Mouse (Mus musculus) forebrain, embryonic 13.5 days (tissue): ENCODE measurements around the gene Foxj1. TPM values are rescaled to one million over a fixed set of nuclear protein-coding genes. Genes with fewer than 3 reads are reported as not detected.
"Not testable (repeated sequence)": the region's sequence is repeated elsewhere in the genome, so short reads cannot be mapped to it uniquely, and the experiment has no call there.

Source experiments
- ATAC-seq: fragments of 200-750 bp; cut with Nextera tagmentation; 2 replicates; pipeline ENCODE4 v1.8.0; 2017
- H3K27ac ChIP-seq: fragments of 300-500 bp; sonication (generic); 2 replicates; pipeline ENCODE4 v1.5.1; 2015; ENCODE audit warnings: inconsistent platforms, mild to moderate bottlenecking, moderate library complexity
- H3K27me3 ChIP-seq: fragments of 300-500 bp; sonication (generic); 2 replicates; pipeline ENCODE4 v1.6.1; 2015; ENCODE audit warnings: mild to moderate bottlenecking, inconsistent platforms
- H3K36me3 ChIP-seq: fragments of 300-500 bp; sonication (generic); 2 replicates; pipeline ENCODE4 v1.6.1; 2015; ENCODE audit warnings: mild to moderate bottlenecking, inconsistent platforms; ENCODE audit not compliant: poor library complexity, severe bottlenecking
- H3K4me1 ChIP-seq: fragments of 300-500 bp; sonication (generic); 2 replicates; pipeline ENCODE4 v1.6.1; 2015; ENCODE audit warnings: inconsistent platforms
- H3K4me2 ChIP-seq: fragments of 300-500 bp; sonication (generic); 2 replicates; pipeline ENCODE4 v1.6.1; 2015; ENCODE audit warnings: inconsistent platforms, mild to moderate bottlenecking, moderate library complexity
- H3K4me3 ChIP-seq: fragments of 300-500 bp; sonication (generic); 2 replicates; pipeline ENCODE4 v1.5.1; 2015; ENCODE audit warnings: mild to moderate bottlenecking, inconsistent platforms
- H3K9ac ChIP-seq: fragments of 300-500 bp; sonication (generic); 2 replicates; pipeline ENCODE4 v1.6.1; 2015; ENCODE audit warnings: mild to moderate bottlenecking, inconsistent platforms
- H3K9me3 ChIP-seq: fragments of 300-500 bp; sonication (generic); replicated peaks from 2 replicates; pipeline ENCODE4 v1.6.1; 2016; ENCODE audit warnings: inconsistent platforms
- WGBS: fragments of 180-500 bp; shearing (Covaris S2); methylation state at CpG from one replicate; pipeline ENCODE4 v1.1.7; 2015; 5-methylcytosine and 5-hydroxymethylcytosine counted together
- polyA plus RNA-seq: library from polyadenylated mRNA; unstranded; fragments of >200 nt; fragmentation: Nextera tagmentation; extraction: Ambion mirVana; gene quantifications from 2 replicates; pipeline ENCODE4 v1.2.1, GENCODE M21; 2015

Foxj1 gene
- polyA plus RNA-seq, 1 experiment from 2014 or later, result 8.1 TPM

DNA sequence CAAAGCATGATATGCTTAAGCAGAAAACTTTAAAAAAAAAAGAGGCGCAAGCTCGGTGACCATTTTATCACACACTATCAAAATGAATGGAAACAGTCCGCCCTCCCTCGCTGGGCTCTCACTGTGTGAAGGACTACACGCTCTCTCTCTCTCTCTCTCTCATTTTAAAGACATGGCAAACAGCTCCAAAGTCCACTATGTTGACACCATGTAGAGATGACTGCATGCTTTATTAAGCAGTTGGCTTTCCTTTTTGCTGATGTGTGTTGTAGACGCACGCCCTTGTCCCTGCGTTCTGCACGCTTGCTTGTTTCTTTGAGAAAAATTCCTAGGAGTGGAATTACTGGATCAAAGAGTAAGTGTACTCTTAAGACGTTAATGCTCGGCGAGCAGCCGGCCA lies 30.2 kb upstream of the Foxj1 start:
- H3K9ac ChIP-seq, result no peak overlapping the region
- H3K27me3 ChIP-seq, result no peaks in the 10 kb centered on the region
- ATAC-seq, result no peak
- no peak overlapping the region for H3K4me2 ChIP-seq
- 37% methylated on average over 13 of the region's 13 CpGs for WGBS
- H3K9me3 ChIP-seq, result no peaks in the 10 kb centered on the region
- H3K4me1 ChIP-seq, result 0 out of 2 replicates have a peak, but pooled peaks cover 4% of the 10 kb centered on the region
- H3K36me3 ChIP-seq, result peaks cover 19% of the 10 kb centered on the region
- H3K27ac ChIP-seq, result no peak overlapping the region
- H3K4me3 ChIP-seq, result no peak overlapping the region

DNA sequence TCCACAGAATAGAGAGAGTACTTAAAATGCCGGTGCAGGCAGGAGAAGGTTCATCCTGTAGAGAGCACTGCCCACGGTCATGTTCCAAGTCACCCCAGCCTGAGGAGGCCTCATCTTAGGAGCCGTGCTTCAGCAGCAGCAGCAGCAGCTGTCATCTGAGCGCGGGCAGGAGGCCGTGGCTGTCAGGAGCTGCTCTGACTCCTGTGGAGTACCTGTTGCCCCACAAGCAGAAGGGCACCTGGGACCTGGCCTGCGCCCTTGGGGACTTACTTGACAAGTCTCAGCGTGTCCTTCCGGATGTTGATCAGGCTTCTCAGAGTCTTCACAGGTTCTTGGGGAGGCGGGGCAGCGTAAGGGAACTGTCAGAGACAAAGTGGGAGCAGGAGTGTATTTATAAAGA lies 26.8 kb upstream of the Foxj1 start:
- Histone ChIP-seq H3K4me3 (no peak overlapping the region), H3K4me2 (no peak overlapping the region), H3K36me3 (peaks cover 49% of the 10 kb centered on the region), H3K9ac (no peak overlapping the region), H3K4me1 (0 out of 2 replicates have a peak, but pooled peaks cover 8% of the 10 kb centered on the region), H3K27ac (no peak overlapping the region), H3K9me3 (no peaks in the 10 kb centered on the region), H3K27me3 (no peaks in the 10 kb centered on the region)
- ATAC-seq, result no peak
- 80% methylated on average over 11 of the region's 11 CpGs for WGBS

DNA sequence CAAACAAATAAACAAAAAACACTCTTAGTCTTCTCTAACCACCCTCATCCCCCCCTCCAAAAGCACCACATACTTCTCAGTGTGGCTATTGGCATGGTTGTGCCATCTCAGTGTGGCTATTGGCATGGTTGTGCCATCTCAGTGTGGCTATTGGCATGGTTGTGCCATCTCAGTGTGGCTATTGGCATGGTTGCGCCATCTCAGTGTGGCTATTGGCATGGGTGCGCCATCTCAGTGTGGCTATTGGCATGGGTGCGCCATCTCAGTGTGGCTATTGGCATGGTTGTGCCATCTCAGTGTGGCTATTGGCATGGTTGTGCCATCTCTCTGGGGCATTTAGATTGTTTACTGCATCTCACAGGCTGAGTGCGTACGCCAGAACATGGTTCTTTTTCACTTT lies 25.7 kb upstream of the Foxj1 start:
- not testable (repeated sequence) for H3K4me3 ChIP-seq, H3K27ac ChIP-seq, H3K9ac ChIP-seq, H3K4me2 ChIP-seq, H3K9me3 ChIP-seq, H3K27me3 ChIP-seq, ATAC-seq, H3K4me1 ChIP-seq
- 97% methylated on average over 5 of the region's 5 CpGs for WGBS
- H3K36me3 ChIP-seq, result peaks cover 58% of the 10 kb centered on the region

DNA sequence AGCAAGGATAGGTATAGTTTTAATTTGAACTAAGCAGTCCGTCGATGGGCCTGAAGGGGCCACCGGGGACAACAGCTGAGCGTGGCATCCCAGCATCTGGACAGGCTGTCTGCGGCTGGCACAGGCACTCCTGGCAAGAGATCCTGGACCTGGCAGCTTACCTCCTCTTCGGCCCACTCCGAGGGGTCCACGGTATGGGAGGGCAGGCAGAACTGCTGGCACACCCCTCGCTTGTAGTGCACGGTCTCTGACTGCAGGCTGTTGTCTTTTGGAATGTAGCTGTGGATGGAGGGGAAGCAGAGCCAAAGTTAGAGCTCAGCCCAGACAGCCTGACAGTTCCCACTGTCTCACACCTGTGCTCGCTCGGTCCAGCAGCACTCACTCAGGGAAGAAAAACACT lies 24.5 kb upstream of the Foxj1 start:
- Histone ChIP-seq H3K27me3 (no peaks in the 10 kb centered on the region), H3K4me3 (no peak overlapping the region), H3K4me1 (0 out of 2 replicates have a peak, but pooled peaks cover 3% of the 10 kb centered on the region), H3K9me3 (peaks cover 5% of the 10 kb centered on the region; the same call in 1 of the 2 replicates), H3K36me3 (peaks cover 70% of the 10 kb centered on the region), H3K4me2 (no peak overlapping the region), H3K27ac (0 out of 2 replicates have a peak overlapping the region, but pooled peaks have one; percentile 19), H3K9ac (no peak overlapping the region)
- no peak for ATAC-seq
- WGBS, result 86% methylated on average over 12 of the region's 12 CpGs

DNA sequence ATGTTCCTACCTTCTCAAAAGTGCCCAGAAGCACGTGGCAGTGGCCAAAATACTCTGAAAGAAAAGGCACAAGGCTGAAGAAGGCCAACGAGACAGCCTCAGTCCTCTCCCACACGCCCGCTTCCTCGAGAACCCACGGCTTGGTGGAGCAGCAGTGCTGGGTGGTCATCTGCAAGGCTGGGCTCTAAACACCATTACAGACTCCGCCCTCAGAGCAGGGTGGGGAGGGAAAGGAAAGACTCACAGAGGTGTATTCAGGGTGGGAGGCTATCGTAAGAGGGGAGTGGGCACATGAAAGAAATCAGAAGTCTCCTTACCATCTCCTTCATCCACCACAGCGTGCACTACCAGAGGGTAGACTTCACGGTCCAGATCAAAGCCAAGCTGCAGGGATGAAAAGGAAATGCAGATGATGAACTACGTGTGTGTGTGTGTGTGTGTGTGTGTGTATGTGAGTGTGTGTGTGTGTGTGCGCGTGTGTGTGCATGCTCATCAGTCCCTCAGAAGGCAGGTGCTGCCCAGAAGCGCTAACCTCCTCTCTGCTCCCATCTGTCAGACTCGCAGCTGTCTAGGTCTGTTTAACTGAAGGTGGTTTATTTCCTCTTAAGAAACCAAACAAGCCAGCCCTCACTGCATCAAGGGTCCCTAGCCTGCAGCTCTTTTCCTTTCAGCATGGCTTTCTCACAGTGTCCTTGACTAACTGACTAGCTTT lies 23.9 kb upstream of the Foxj1 start:
- no peak overlapping the region for H3K9ac ChIP-seq
- no peak overlapping the region for H3K4me3 ChIP-seq
- no peak for ATAC-seq
- H3K36me3 ChIP-seq, result peaks cover 76% of the 10 kb centered on the region
- H3K9me3 ChIP-seq, result peaks cover 5% of the 10 kb centered on the region; the same call in 1 of the 2 replicates
- 74% methylated on average over 15 of the region's 15 CpGs for WGBS
- H3K4me2 ChIP-seq, result no peak overlapping the region
- H3K27ac ChIP-seq, result no peak overlapping the region
- H3K4me1 ChIP-seq, result 0 out of 2 replicates have a peak, but pooled peaks cover 3% of the 10 kb centered on the region
- H3K27me3 ChIP-seq, result no peaks in the 10 kb centered on the region

DNA sequence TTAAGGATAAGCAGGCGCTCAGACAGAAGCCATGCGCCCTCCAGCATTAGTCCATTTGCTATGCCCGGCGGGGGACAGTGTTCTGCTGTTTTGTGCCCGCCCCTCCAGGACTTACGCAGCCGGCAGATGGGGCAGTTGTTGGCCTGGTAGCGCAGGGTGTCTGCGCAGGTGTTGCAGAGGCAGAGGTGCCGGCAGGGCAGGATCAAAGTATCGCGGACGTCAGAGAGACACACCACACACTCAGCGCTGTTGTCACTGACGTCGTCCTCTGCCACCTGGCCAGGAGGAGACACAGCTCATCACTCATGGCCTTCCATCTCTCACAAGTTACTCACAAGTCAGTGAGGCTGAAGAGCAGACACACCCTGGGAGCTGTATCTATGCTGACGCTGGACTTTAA lies 19.3 kb upstream of the Foxj1 start:
- WGBS, result 48% methylated on average over 17 of the region's 17 CpGs
- Histone ChIP-seq H3K36me3 (peaks cover 84% of the 10 kb centered on the region), H3K9ac (no peak overlapping the region), H3K4me3 (no peak overlapping the region), H3K27ac (no peak overlapping the region), H3K27me3 (no peaks in the 10 kb centered on the region), H3K4me1 (0 out of 2 replicates have a peak, but pooled peaks cover under 1% of the 10 kb centered on the region), H3K9me3 (peaks cover 5% of the 10 kb centered on the region; the same call in 1 of the 2 replicates), H3K4me2 (no peak overlapping the region)
- no peak for ATAC-seq

DNA sequence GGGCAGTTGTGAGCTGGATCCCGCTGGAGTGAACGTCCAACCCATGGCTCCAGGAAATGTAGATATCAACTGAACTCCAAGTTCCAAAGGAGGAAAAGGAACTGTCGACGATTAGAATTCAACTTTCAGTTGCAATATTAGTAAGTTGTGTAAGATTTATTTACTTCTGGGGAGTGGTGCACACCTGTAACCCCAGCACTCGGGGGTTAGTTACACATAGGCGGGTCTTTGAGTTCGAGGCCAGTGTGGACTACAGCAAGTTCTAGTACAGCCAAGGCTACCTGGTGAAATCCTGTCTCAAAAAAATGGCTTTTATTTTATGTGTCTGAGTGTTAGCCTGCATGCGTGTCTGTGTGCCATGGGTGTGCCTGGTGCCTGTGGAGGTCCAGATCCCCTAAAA lies 18.3 kb upstream of the Foxj1 start:
- no peak overlapping the region for H3K4me3 ChIP-seq

DNA sequence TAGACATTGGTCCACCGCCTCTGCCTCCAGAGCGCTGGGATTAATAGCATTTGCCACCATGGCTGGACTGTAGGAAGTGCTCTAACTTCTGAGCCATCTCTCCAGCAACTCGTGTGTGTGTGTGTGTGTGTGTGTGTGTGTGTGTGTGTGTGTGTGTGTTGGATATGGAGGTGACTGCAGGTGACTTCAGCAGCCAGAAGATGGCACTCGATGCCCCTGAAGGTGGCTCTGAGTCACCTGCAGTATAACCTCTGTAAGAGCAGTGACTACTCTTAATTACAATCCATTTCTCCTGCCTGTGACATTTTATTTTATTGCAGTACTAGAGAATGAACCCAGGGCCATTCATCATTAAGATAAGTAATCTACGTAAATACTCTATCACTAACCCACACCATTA lies 16.1 kb upstream of the Foxj1 start:
- 88% methylated on average over 5 of the region's 5 CpGs for WGBS

More for the DNA sequence above, 18.3 kb upstream of the Foxj1 start:
- peaks cover 84% of the 10 kb centered on the region for H3K36me3 ChIP-seq
- H3K4me2 ChIP-seq, result no peak overlapping the region
- H3K27ac ChIP-seq, result no peak overlapping the region
- no peaks in the 10 kb centered on the region for H3K4me1 ChIP-seq
- no peak for ATAC-seq
- H3K27me3 ChIP-seq, result no peaks in the 10 kb centered on the region
- 95% methylated on average over 8 of the region's 8 CpGs for WGBS
- peaks cover 5% of the 10 kb centered on the region; the same call in 1 of the 2 replicates for H3K9me3 ChIP-seq
- no peak overlapping the region for H3K9ac ChIP-seq

DNA sequence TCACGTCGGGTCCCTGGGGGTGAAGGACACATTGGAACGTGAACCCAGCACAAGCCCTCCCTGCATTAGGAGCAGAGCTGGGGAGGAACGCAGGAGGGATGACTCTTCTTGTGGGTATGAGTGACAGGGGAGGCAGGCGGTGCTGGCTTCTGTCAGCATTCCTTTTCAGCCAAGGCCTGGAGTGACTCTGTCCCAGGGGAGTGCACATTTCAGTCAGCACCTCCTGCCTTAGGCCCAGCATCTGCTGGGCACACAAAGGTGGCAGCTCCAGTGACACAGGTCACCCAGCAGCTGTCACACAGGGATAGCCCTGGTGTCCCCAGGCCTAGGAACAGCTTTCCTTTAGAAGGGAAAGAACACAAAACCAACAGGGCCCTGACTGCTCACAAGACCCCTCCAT lies 12.8 kb upstream of the Foxj1 start:
- no peak overlapping the region for H3K27ac ChIP-seq
- peaks cover 85% of the 10 kb centered on the region for H3K36me3 ChIP-seq
- H3K9me3 ChIP-seq, result no peaks in the 10 kb centered on the region
- 85% methylated on average over 5 of the region's 5 CpGs for WGBS
- H3K4me1 ChIP-seq, result no peaks in the 10 kb centered on the region
- no peak overlapping the region for H3K4me3 ChIP-seq
- no peak overlapping the region for H3K4me2 ChIP-seq
- 0 out of 2 replicates have a peak overlapping the region, but pooled peaks have one; percentile 21 for H3K9ac ChIP-seq
- no peaks in the 10 kb centered on the region for H3K27me3 ChIP-seq
- ATAC-seq, result no peak

More for the DNA sequence above, 16.1 kb upstream of the Foxj1 start:
- Histone ChIP-seq H3K27ac (no peak overlapping the region), H3K36me3 (peaks cover 86% of the 10 kb centered on the region), H3K9me3 (peaks cover 5% of the 10 kb centered on the region; the same call in 1 of the 2 replicates), H3K4me1 (no peaks in the 10 kb centered on the region), H3K4me2 (no peak overlapping the region), H3K27me3 (no peaks in the 10 kb centered on the region), H3K9ac (no peak overlapping the region), H3K4me3 (no peak overlapping the region)
- ATAC-seq, result no peak

DNA sequence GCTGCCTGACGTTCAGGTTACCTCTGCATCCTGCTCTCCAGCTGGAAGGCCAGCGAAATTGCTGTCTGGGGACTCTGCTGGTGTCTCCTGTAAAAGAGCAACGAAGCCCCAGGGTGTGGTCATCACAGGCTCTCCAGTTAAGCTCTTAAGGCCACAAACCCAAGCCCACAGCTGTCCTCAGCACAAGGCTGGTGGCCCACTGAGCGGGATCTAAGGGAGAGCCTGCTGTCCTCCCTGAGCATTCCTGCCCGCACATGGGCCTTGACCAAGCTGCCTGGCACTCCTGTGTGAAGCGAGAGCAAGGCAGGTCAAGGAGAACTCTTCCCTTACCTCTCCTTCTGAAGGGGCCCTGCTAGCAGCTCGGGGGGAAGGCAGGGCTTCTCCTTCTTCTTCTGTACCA lies 11.8 kb upstream of the Foxj1 start:
- Histone ChIP-seq H3K4me3 (no peak overlapping the region), H3K27ac (no peak overlapping the region), H3K4me2 (no peak overlapping the region), H3K9me3 (no peaks in the 10 kb centered on the region), H3K9ac (no peak overlapping the region), H3K36me3 (peaks cover 93% of the 10 kb centered on the region), H3K4me1 (no peaks in the 10 kb centered on the region), H3K27me3 (no peaks in the 10 kb centered on the region)
- no peak for ATAC-seq
- WGBS, result 80% methylated on average over 7 of the region's 7 CpGs

DNA sequence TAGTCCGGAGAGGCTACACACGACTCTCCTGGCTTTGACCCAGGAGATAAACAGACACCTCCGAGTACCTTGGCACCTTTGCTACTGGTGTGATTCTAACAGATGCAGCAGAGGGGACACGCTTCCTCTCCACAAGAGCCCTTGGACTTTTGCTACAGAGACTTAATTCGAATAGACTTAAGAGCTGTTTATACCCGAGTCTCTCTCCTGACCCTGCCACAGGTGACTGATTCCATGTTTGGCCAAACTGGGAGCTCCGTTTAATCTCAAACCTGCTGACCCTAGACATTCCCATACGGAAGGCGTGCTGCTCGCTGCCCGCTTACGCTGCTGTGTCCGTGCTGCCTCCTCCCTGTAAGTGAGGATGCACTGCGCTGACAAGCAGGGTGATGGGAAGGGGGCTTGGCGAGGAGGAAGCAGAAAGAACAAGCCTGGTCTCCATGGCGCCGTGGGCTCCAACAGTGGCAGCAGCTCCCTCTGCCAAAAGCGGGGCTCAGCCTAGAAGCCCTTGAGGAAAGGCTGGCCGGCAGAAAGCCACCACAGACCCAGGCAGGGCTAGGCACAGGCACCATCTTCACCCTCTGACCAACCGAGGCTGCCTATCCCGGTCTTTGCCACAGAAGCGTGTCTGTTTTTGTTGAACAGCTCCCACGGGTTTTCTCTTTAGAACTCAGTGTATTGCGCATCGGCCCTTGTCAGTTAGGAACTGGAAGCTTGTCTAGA lies 7.0 kb upstream of the Foxj1 start:
- Histone ChIP-seq H3K27me3 (no peaks in the 10 kb centered on the region), H3K4me3 (no peak overlapping the region), H3K4me1 (peaks cover 3% of the 10 kb centered on the region), H3K4me2 (no peak overlapping the region), H3K9me3 (no peaks in the 10 kb centered on the region), H3K27ac (no peak overlapping the region), H3K9ac (peak overlapping the region; percentile 3; the same call in 1 of the 2 replicates), H3K36me3 (peaks cover 83% of the 10 kb centered on the region)
- no peak for ATAC-seq
- WGBS, result 76% methylated on average over 25 of the region's 25 CpGs

DNA sequence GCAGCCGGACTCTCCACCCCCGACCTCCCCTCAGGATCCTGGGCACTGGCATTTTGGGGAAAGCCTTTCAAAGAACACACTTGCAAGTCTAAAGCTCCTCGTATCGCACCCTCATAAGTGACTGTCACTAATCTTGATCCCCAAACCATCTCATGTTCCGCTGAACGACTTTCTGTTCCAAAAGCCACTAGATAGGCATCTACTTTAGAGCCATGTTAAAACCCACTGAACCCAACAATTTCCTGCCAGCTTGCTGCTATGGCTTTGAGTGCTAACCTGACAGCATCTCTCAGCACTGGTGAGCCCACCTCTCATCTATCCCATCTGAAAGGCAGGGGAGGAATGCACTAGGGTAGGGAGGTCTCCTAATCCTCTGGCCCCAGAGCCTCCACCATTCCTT lies 2.3 kb upstream of the Foxj1 start:
- 87% methylated on average over 6 of the region's 6 CpGs for WGBS
- no peak for ATAC-seq
- Histone ChIP-seq H3K9ac (no peak overlapping the region), H3K9me3 (no peaks in the 10 kb centered on the region), H3K36me3 (peaks cover 40% of the 10 kb centered on the region), H3K4me1 (peaks cover 48% of the 10 kb centered on the region), H3K27me3 (peaks cover 22% of the 10 kb centered on the region), H3K4me2 (0 out of 2 replicates have a peak overlapping the region, but pooled peaks have one; percentile 96), H3K4me3 (no peak overlapping the region), H3K27ac (no peak overlapping the region)
